Mouse (Mus musculus): ENCODE measurements around the gene Cep97. TPM values are rescaled to one million over a fixed set of nuclear protein-coding genes. Genes with fewer than 3 reads are reported as not detected.
A peak's percentile ranks its signal among the peaks of the same experiment; 100 is the strongest.
"Not testable (repeated sequence)": the region's sequence is repeated elsewhere in the genome, so short reads cannot be mapped to it uniquely, and the experiment has no call there.

Gene Cep97
- total RNA-seq (2021) = 1 to 10 TPM; 5.8 to 7.7 TPM
- long read RNA-seq, experiment 1, full-length matches to known transcripts = 4 of 4 reads
- long read RNA-seq, experiment 1, partial matches to known transcripts = 0 of 4 reads
- long read RNA-seq, experiment 1, other reads (novel, unspliced or antisense) = 0 of 4 reads
- long read RNA-seq, experiment 2, full-length matches to known transcripts = 1 of 3 reads
- long read RNA-seq, experiment 2, partial matches to known transcripts = 1 of 3 reads
- long read RNA-seq, experiment 2, other reads (novel, unspliced or antisense) = 1 of 3 reads

GRCm38 (mm10) chr16:55934453-55935037, at the start of gene Cep97:
Gene Cep97 (minus strand): TSS chr16:55934855.
- intact Hi-C loops (cut with DNase I) = no loop called here
- peak; percentile 83 to 88 for DNase-seq

GRCm38 (mm10) chr16:55974903-55975285, 40.2 kb upstream of the Cep97 start:
- peak in 1 of 2 experiments; percentile 33 for DNase-seq
- intact Hi-C loops (cut with DNase I) = loop anchor here (2.0 to 5.0 kb wide), 2 partner anchors 54 to 87 kb away; partner anchors contain the start of gene Pcnp

GRCm38 (mm10) chr16:55974256-55974902, 39.7 kb upstream of the Cep97 start:
- intact Hi-C loops (cut with DNase I) = loop anchor here (2.0 to 5.0 kb wide), 2 partner anchors 54 to 88 kb away; partner anchors contain the start of gene Pcnp

GRCm38 (mm10) chr16:55973431-55974255, 39.0 kb upstream of the Cep97 start, which contains the start of gene Zbtb11:
Gene Zbtb11 (plus strand): TSS chr16:55973883.
- intact Hi-C loops (cut with DNase I) = loop anchor here (2.0 to 5.0 kb wide), 2 partner anchors 55 to 89 kb away; partner anchors contain the start of gene Pcnp
- DNase-seq = peak; percentile 100

More at GRCm38 (mm10) chr16:55974256-55974902, 39.7 kb upstream of the Cep97 start:
- DNase-seq = peak; percentile 94 to 95

- no peak for DNase-seq
- intact Hi-C loops (cut with DNase I) = loop anchor here (5.0 kb wide), 1 partner anchor 90 kb away; no protein-coding TSS in a partner anchor
Measured at GRCm38 (mm10) chr16:55972626-55973201, 38.1 kb upstream of the Cep97 start.

GRCm38 (mm10) chr16:55971735-55972615, 37.3 kb upstream of the Cep97 start:
- DNase-seq = no peak
- intact Hi-C loops (cut with DNase I) = loop anchor here (5.0 kb wide), 1 partner anchor 90 kb away; no protein-coding TSS in a partner anchor

- intact Hi-C loops (cut with DNase I) = loop anchor here (5.0 kb wide), 1 partner anchor 92 kb away; no protein-coding TSS in a partner anchor
- no peak for DNase-seq
Measured at GRCm38 (mm10) chr16:55970416-55970815, 35.8 kb upstream of the Cep97 start.

- intact Hi-C loops (cut with DNase I) = loop anchor here (5.0 kb wide), 1 partner anchor 163 kb away; no protein-coding TSS in a partner anchor
Measured at GRCm38 (mm10) chr16:55969147-55969546, 34.5 kb upstream of the Cep97 start.

GRCm38 (mm10) chr16:55967221-55967620, 32.6 kb upstream of the Cep97 start:
- intact Hi-C loops (cut with DNase I) = loop anchor here (5.0 kb wide), 1 partner anchor 165 kb away; no protein-coding TSS in a partner anchor
- DNase-seq = no peak

More at GRCm38 (mm10) chr16:55969147-55969546, 34.5 kb upstream of the Cep97 start:
- peak; percentile 37 to 62 for DNase-seq

GRCm38 (mm10) chr16:55966212-55966871, 31.7 kb upstream of the Cep97 start, which contains the start of gene Rpl24:
Gene Rpl24 (plus strand): TSS chr16:55966275.
- intact Hi-C loops (cut with DNase I) = loop anchor here (5.0 kb wide), 1 partner anchor 166 kb away; no protein-coding TSS in a partner anchor
- peak; percentile 92 to 96 for DNase-seq

- DNase-seq = peak; percentile 35 to 39
- intact Hi-C loops (cut with DNase I) = no loop called here
Measured at GRCm38 (mm10) chr16:55964126-55964949, 29.7 kb upstream of the Cep97 start.

GRCm38 (mm10) chr16:55963068-55963467, 28.4 kb upstream of the Cep97 start:
- intact Hi-C loops (cut with DNase I); DNase-seq: not testable (repeated sequence)

- intact Hi-C loops (cut with DNase I) = loop anchor here (10.0 kb wide), 1 partner anchor 721 kb away; no protein-coding TSS in a partner anchor
- not testable (repeated sequence) for DNase-seq
Measured at GRCm38 (mm10) chr16:55954196-55954595, 19.5 kb upstream of the Cep97 start.

GRCm38 (mm10) chr16:55952771-55953170, 18.1 kb upstream of the Cep97 start:
- no peak for DNase-seq
- intact Hi-C loops (cut with DNase I) = loop anchor here (10.0 kb wide), 1 partner anchor 722 kb away; no protein-coding TSS in a partner anchor

GRCm38 (mm10) chr16:55951679-55952327, 17.1 kb upstream of the Cep97 start:
- intact Hi-C loops (cut with DNase I) = loop anchor here (2.0 to 10.0 kb wide), 3 partner anchors 113 to 723 kb away; no protein-coding TSS in a partner anchor
- DNase-seq = no peak
